Mouse (Mus musculus) embryonic fibroblast, embryonic 13.5 days (primary cell): ENCODE data around the gene Trank1.

Experiments
- CTCF ChIP-seq: IDR thresholded peaks from 2 replicates; pipeline ENCODE4 v1.5.1; 2011; ENCODE audit warnings: mild to moderate bottlenecking, control low read depth, low read length, moderate library complexity, borderline replicate concordance; ENCODE audit not compliant: insufficient read depth
- POLR2A ChIP-seq: IDR thresholded peaks from 2 replicates; pipeline ENCODE4 v1.6.1; 2011; ENCODE audit warnings: low read depth, mild to moderate bottlenecking, control low read depth, low read length, moderate library complexity

DNA sequence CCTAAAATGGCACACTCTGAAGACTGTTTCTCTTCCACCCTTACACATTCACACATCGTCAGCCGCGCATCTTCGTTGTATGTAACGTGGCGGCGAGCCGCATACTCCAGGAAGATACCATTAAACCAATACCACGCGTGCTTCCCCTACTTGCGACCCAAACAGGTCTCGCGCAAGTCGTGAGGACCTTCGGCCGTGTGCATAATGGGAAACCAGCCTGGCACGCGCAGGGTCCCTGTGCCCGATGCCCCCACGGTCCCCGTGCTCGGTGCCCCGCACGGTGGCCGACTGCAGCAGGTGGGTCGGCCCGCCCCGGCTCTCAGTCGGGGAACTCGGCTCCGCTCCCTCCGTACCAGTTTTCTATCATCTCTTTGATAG is 40.5 kb upstream of the Trank1 start:
- TF ChIP-seq POLR2A (no peak; the same call in 1 of the 2 replicates), CTCF (no peak)
